Mouse (Mus musculus) forebrain, embryonic 16.5 days (tissue): ENCODE measurements around the gene Hspa12a. TPM values are rescaled to one million over a fixed set of nuclear protein-coding genes. Genes with fewer than 3 reads are reported as not detected.

Experiments
- ATAC-seq: fragments of 200-750 bp; cut with Nextera tagmentation; 2 replicates; pipeline ENCODE4 v1.8.0; 2017; ENCODE audit warnings: mild to moderate bottlenecking, moderate library complexity
- H3K27ac ChIP-seq: fragments of 300-500 bp; sonication (generic); 2 replicates; pipeline ENCODE4 v1.5.1; 2014; ENCODE audit warnings: low read length, control low read depth
- H3K27me3 ChIP-seq: fragments of 300-500 bp; sonication (generic); replicated peaks from 2 replicates; pipeline ENCODE4 v1.6.1; 2014; ENCODE audit warnings: low read length; ENCODE audit not compliant: control insufficient read depth, insufficient read depth
- H3K36me3 ChIP-seq: fragments of 300-500 bp; sonication (generic); 2 replicates; pipeline ENCODE4 v1.6.1; 2014; ENCODE audit not compliant: control insufficient read depth, insufficient read depth
- H3K4me1 ChIP-seq: fragments of 300-500 bp; sonication (generic); replicated peaks from 2 replicates; pipeline ENCODE4 v1.6.1; 2014; ENCODE audit warnings: low read length; ENCODE audit not compliant: control insufficient read depth, insufficient read depth
- H3K4me2 ChIP-seq: fragments of 300-500 bp; sonication (generic); 2 replicates; pipeline ENCODE4 v1.6.1; 2014; ENCODE audit warnings: mild to moderate bottlenecking, low read length, control low read depth
- H3K4me3 ChIP-seq: fragments of 300-500 bp; sonication (generic); replicated peaks from 2 replicates; pipeline ENCODE4 v1.5.1; 2014; ENCODE audit warnings: mild to moderate bottlenecking, low read length, control low read depth
- H3K9ac ChIP-seq: fragments of 300-500 bp; sonication (generic); replicated peaks from 2 replicates; pipeline ENCODE4 v1.6.1; 2014; ENCODE audit warnings: low read depth, low read length, control low read depth
- H3K9me3 ChIP-seq: fragments of 300-500 bp; sonication (generic); 2 replicates; pipeline ENCODE4 v1.6.1; 2016; ENCODE audit warnings: low read length; ENCODE audit not compliant: control insufficient read depth
- WGBS: fragments of 180-500 bp; shearing (Covaris S2); extraction: QIAGEN DNeasy Blood & Tissue Kit; methylation state at CpG from one replicate; pipeline ENCODE4 v1.1.7; 2014; 5-methylcytosine and 5-hydroxymethylcytosine counted together
- polyA plus RNA-seq: library from polyadenylated mRNA; unstranded; fragments of >200 nt; fragmentation: Nextera tagmentation; extraction: Ambion mirVana; gene quantifications from 2 replicates; pipeline ENCODE4 v1.2.1, GENCODE M21; 2015

Hspa12a gene
- polyA plus RNA-seq, 1 experiment from 2014 or later: 67.5 TPM

GRCm38 (mm10) chr19:58806364-58806763, 137.1 kb downstream of the Hspa12a start:
- H3K4me3 ChIP-seq: no peak overlapping the region
- no peak overlapping the region for H3K9ac ChIP-seq
- H3K9me3 ChIP-seq: no peaks in the 10 kb centered on the region
- ATAC-seq: peak; percentile 51; the same call in 1 of the 2 replicates
- WGBS: 6% methylated on average over 3 of the region's 3 CpGs
- H3K36me3 ChIP-seq: peaks cover 8% of the 10 kb centered on the region
- H3K27ac ChIP-seq: no peak overlapping the region
- H3K27me3 ChIP-seq: no peaks in the 10 kb centered on the region
- no peak overlapping the region for H3K4me2 ChIP-seq
- no peaks in the 10 kb centered on the region for H3K4me1 ChIP-seq

GRCm38 (mm10) chr19:58805191-58805779, 138.2 kb downstream of the Hspa12a start:
- H3K9ac ChIP-seq: no peak overlapping the region
- H3K4me3 ChIP-seq: no peak overlapping the region
- H3K9me3 ChIP-seq: no peaks in the 10 kb centered on the region
- WGBS: 88% methylated on average over 9 of the region's 9 CpGs
- no peaks in the 10 kb centered on the region for H3K27me3 ChIP-seq
- no peak overlapping the region for H3K4me2 ChIP-seq
- H3K27ac ChIP-seq: no peak overlapping the region
- peaks cover 9% of the 10 kb centered on the region for H3K36me3 ChIP-seq
- ATAC-seq: no peak
- H3K4me1 ChIP-seq: no peaks in the 10 kb centered on the region

GRCm38 (mm10) chr19:58795114-58795669, 148.3 kb downstream of the Hspa12a start:
- 62% methylated on average over 12 of the region's 12 CpGs for WGBS

GRCm38 (mm10) chr19:58794284-58794683, 149.2 kb downstream of the Hspa12a start, which contains the start of gene 1700019N19Rik:
Gene 1700019N19Rik, minus strand, starts transcription at chr19:58794461.
- 56% methylated on average over 10 of the region's 10 CpGs for whole genome bisulfite sequencing
- H3K4me3 ChIP-seq: no peak within 1 kb of the TSS
- H3K4me1 ChIP-seq: peaks cover 3% of the 10 kb centered on the region
- no peak for ATAC-seq
- H3K4me2 ChIP-seq: no peak within 1 kb of the TSS
- H3K9ac ChIP-seq: no peak within 1 kb of the TSS
- no peak within 1 kb of the TSS for H3K27ac ChIP-seq
- peaks cover 7% of the 10 kb centered on the region; the same call in 1 of the 2 replicates for H3K36me3 ChIP-seq
- no peaks in the 10 kb centered on the region for H3K9me3 ChIP-seq
- H3K27me3 ChIP-seq: no peaks in the 10 kb centered on the region

More at GRCm38 (mm10) chr19:58795114-58795669, 148.3 kb downstream of the Hspa12a start:
- peaks cover 3% of the 10 kb centered on the region; the same call in 1 of the 2 replicates for H3K4me1 ChIP-seq
- no peaks in the 10 kb centered on the region for H3K9me3 ChIP-seq
- H3K27ac ChIP-seq: no peak overlapping the region
- peaks cover 13% of the 10 kb centered on the region for H3K36me3 ChIP-seq
- ATAC-seq: no peak
- H3K4me2 ChIP-seq: no peak overlapping the region
- H3K27me3 ChIP-seq: no peaks in the 10 kb centered on the region
- H3K9ac ChIP-seq: no peak overlapping the region
- no peak overlapping the region for H3K4me3 ChIP-seq

GRCm38 (mm10) chr19:58789194-58789593, 154.3 kb downstream of the Hspa12a start:
- H3K27ac ChIP-seq: peak overlapping the region; percentile 41
- H3K4me3 ChIP-seq: no peak overlapping the region
- H3K36me3 ChIP-seq: no peaks in the 10 kb centered on the region
- ATAC-seq: peak; percentile 78
- H3K4me2 ChIP-seq: no peak overlapping the region
- WGBS: 46% methylated on average over 11 of the region's 11 CpGs
- H3K9ac ChIP-seq: peak overlapping the region; percentile 5; the same call in 1 of the 2 replicates
- no peaks in the 10 kb centered on the region for H3K27me3 ChIP-seq
- peaks cover 6% of the 10 kb centered on the region for H3K4me1 ChIP-seq
- H3K9me3 ChIP-seq: no peaks in the 10 kb centered on the region

GRCm38 (mm10) chr19:58783938-58784337, 159.5 kb downstream of the Hspa12a start:
- H3K27me3 ChIP-seq: no peaks in the 10 kb centered on the region
- no peaks in the 10 kb centered on the region for H3K36me3 ChIP-seq
- H3K4me2 ChIP-seq: no peak overlapping the region
- peak; percentile 49; the same call in 1 of the 2 replicates for ATAC-seq
- H3K27ac ChIP-seq: no peak overlapping the region
- H3K9ac ChIP-seq: no peak overlapping the region
- WGBS: 28% methylated on average over 7 of the region's 7 CpGs
- no peaks in the 10 kb centered on the region for H3K9me3 ChIP-seq
- H3K4me3 ChIP-seq: no peak overlapping the region
- peaks cover 5% of the 10 kb centered on the region for H3K4me1 ChIP-seq

- H3K27me3 ChIP-seq: no peaks in the 10 kb centered on the region
- H3K27ac ChIP-seq: no peak overlapping the region
- 20% methylated on average over 4 of the region's 4 CpGs for WGBS
- H3K4me3 ChIP-seq: no peak overlapping the region
- no peak for ATAC-seq
- H3K9ac ChIP-seq: no peak overlapping the region
- no peak overlapping the region for H3K4me2 ChIP-seq
- H3K36me3 ChIP-seq: no peaks in the 10 kb centered on the region
- H3K9me3 ChIP-seq: no peaks in the 10 kb centered on the region
- peaks cover 3% of the 10 kb centered on the region; the same call in 1 of the 2 replicates for H3K4me1 ChIP-seq
Measured at GRCm38 (mm10) chr19:58781566-58781965, 161.9 kb downstream of the Hspa12a start.

GRCm38 (mm10) chr19:58776461-58776860, 167.0 kb downstream of the Hspa12a start:
- no peak for ATAC-seq
- no peak overlapping the region for H3K27ac ChIP-seq
- no peak overlapping the region for H3K4me2 ChIP-seq
- no peak overlapping the region for H3K9ac ChIP-seq
- H3K27me3 ChIP-seq: no peaks in the 10 kb centered on the region
- 83% methylated on average over 5 of the region's 5 CpGs for WGBS
- no peaks in the 10 kb centered on the region for H3K36me3 ChIP-seq
- H3K4me1 ChIP-seq: peaks cover under 1% of the 10 kb centered on the region; the same call in 1 of the 2 replicates
- H3K4me3 ChIP-seq: no peak overlapping the region
- no peaks in the 10 kb centered on the region for H3K9me3 ChIP-seq

- WGBS: 5% methylated on average over 6 of the region's 6 CpGs
Measured at GRCm38 (mm10) chr19:58767329-58767728, 176.1 kb downstream of the Hspa12a start.

More at GRCm38 (mm10) chr19:58767329-58767728, 176.1 kb downstream of the Hspa12a start:
- no peak overlapping the region for H3K27ac ChIP-seq
- H3K9ac ChIP-seq: no peak overlapping the region
- ATAC-seq: no peak
- H3K4me3 ChIP-seq: no peak overlapping the region
- H3K4me2 ChIP-seq: no peak overlapping the region
- peaks cover 16% of the 10 kb centered on the region for H3K4me1 ChIP-seq
- no peaks in the 10 kb centered on the region; the same call in 1 of the 2 replicates for H3K27me3 ChIP-seq
- H3K9me3 ChIP-seq: no peaks in the 10 kb centered on the region
- H3K36me3 ChIP-seq: no peaks in the 10 kb centered on the region
